Mouse (Mus musculus) G1E-ER4 (cell line): ENCODE measurements around the gene Krt78. TPM values are rescaled to one million over a fixed set of nuclear protein-coding genes. Genes with fewer than 3 reads are reported as not detected.

Experiments
- GATA1 ChIP-seq: IDR thresholded peaks from one replicate; pipeline ENCODE4 v1.8.0; 2012; ENCODE audit warnings: low read length, inconsistent platforms
- polyA plus RNA-seq: library from polyadenylated mRNA; stranded (reverse); fragments of >175 nt; gene quantifications from 2 replicates; pipeline ENCODE4 v1.2.3, GENCODE M21; 2012

Gene Krt78
- polyA plus RNA-seq, 1 experiment, result not detected

DNA sequence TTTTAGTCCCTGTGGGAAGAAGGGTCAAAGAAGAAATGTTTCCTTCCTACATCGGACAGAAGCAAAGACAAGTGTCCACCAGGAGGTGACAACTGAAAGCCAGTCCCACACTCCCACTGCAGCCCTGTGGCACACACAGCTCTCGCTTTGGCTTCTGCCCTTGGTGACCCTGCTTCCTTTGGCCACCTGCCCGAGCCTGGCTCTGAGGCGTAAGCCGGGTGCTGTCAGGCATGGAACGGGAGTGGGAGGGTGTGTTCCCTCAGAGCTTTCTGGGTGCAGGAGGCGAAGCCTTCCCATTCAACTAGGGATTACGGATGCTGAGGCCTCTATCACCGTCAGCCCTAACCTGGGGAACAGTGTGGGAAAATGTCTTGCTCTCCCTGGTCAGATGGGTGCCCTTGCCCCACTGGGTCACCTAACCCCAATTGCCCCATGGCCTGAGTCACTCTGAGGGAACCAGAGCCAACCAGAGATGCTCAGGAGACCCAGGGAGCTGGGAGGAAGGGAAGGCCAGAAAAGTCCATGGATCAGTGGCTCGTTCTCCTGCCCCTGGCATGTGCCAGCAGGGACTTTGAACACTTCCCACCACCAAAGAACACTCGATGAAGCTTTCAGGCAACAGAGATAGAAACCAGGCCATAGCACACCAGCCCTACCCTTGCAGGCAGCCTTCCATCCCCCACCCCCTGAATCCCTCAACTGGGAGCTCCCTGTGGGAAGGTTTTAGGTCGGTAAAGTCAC is 26.6 kb downstream of the Krt78 start:
- TF ChIP-seq GATA1, result no peak

- TF ChIP-seq GATA1, result no peak
Observed at GRCm38 (mm10) chr15:101925041-101925440, 29.0 kb downstream of the Krt78 start.

DNA sequence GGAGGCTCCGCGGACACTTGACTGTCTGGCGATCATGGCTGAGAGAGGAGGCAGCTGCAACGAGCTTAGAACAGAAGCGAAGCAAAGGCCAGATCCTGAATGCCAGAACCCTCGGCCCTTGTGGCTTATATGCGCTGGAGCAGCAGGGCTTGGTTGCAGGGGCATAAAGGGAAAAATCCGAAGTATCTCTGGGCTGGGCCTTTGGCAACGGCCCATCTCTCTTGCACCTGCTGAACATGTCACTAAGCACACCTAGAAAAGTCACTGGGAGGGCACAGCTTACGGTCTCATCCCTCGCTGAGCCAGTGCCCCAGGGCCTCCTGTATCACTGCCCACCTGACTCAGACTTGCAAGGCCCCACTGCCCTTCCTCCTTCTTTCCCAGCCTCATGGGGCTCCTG is 29.5 kb downstream of the Krt78 start, which contains the start of gene Krt4:
Gene Krt4, minus strand, starts transcription at position 101 of the 400 bp plus-strand sequence.
- TF ChIP-seq GATA1, result no peak

DNA sequence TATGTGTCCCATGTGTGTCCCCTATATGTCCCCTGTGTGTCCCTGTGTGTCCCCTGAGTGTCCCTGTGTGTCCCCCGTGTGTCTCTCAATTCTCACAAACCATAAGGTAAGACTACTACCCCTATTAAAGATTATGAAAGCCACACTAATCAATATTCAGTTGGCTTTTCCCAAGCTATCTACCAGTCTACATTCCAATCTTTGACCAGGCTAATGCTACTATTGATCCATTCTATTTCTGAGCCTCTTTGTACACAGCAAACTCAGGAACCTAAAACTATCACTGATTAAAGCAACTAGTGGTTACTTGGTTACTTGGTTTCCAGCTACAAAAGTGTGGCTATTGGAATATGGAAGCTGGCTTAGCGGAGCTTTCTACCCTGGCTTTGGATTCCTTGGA is 31.8 kb downstream of the Krt78 start:
- no peak for TF ChIP-seq GATA1

- no peak for TF ChIP-seq GATA1
Observed at GRCm38 (mm10) chr15:101916072-101916471, 38.0 kb downstream of the Krt78 start.

- TF ChIP-seq GATA1, result no peak
Observed at GRCm38 (mm10) chr15:101904849-101905248, 49.2 kb downstream of the Krt78 start.

DNA sequence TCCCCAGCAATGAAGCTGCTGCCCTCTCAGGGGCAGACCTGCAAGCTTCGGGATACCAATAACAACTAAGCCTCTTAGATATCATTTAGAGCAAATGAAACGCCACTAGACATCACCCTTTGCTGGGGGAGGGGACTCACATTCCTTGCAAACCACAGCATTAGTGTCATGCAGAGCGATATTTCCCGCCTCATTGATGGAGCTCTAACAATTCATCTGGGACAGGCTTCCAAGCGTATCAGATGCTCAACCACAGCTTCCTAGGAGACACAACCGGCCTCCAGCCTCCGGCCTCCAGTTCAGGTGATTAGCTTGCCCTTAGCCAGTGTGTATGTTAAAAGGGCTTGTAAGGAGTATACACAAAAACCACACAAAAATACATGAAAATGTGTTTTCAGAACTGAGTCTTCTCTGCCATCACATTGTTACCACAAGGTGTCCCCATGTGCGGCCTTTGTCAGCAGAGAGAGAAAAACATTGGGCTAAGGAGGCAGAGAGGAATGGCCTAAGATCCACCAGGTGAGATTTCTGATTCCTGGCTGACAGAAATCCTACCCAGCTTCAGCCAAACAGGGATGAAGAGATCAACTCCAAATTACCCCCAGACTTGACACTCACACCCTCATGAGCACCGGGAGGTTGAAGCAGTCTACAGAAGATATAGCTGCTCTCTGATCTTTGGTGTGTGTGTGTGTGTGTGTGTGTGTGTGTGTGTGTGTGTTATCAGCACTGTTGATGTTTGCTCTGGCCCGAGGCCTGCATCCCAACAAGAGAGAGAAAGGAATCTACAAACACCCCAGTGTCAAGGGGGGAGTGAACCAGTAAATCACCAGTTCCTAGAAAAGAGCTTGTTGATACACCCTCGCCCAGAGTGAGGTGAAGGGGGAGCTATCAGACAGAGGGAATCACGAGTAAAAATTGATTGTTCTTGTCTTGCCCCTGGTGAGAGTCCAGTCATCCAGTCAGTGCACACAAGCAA is 51.6 kb downstream of the Krt78 start:
- TF ChIP-seq GATA1, result no peak

Other genes starting within 250 kb of the Krt78 start
- not detected in 2 replicates for gene Krt5, start 241.4 kb downstream of the Krt78 start, polyA plus RNA-seq
- not detected in 2 replicates for gene Krt71, start 211.2 kb downstream of the Krt78 start, polyA plus RNA-seq
- not detected in 2 replicates for gene Krt72, start 167.8 kb downstream of the Krt78 start, polyA plus RNA-seq
- not detected in 2 replicates for gene Krt73, start 151.9 kb downstream of the Krt78 start, polyA plus RNA-seq
- not detected in 2 replicates for gene Krt2, start 136.1 kb downstream of the Krt78 start, polyA plus RNA-seq
- gene Krt1, start 103.5 kb downstream of the Krt78 start, polyA plus RNA-seq, result not detected in 2 replicates
- not detected in 2 replicates for gene Krt77, start 84.6 kb downstream of the Krt78 start, polyA plus RNA-seq
- not detected in 2 replicates for gene Krt76, start 61.4 kb downstream of the Krt78 start, polyA plus RNA-seq
- not detected in 2 replicates for gene Krt4, start 29.6 kb downstream of the Krt78 start, polyA plus RNA-seq
- not detected in 2 replicates for gene Krt79, start 14.0 kb downstream of the Krt78 start, polyA plus RNA-seq
- gene Krt8, start 50.2 kb upstream of the Krt78 start, polyA plus RNA-seq, result not detected in 2 replicates
- gene Krt18, start 73.9 kb upstream of the Krt78 start, polyA plus RNA-seq, result not detected in 2 replicates
- gene Eif4b, start 119.5 kb upstream of the Krt78 start, polyA plus RNA-seq, result 375 and 424 TPM in 2 replicates
- gene Tns2, start 146.1 kb upstream of the Krt78 start, polyA plus RNA-seq, result 0.27 and 0.48 TPM in 2 replicates
- gene Spryd3, start 181.9 kb upstream of the Krt78 start, polyA plus RNA-seq, result 17.4 and 17.7 TPM in 2 replicates
- gene Igfbp6, start 190.1 kb upstream of the Krt78 start, polyA plus RNA-seq, result 0.16 and 0.45 TPM in 2 replicates
- gene Soat2, start 196.2 kb upstream of the Krt78 start, polyA plus RNA-seq, result 5.5 and 5.9 TPM in 2 replicates
- gene Zfp740, start 249.0 kb upstream of the Krt78 start, polyA plus RNA-seq, result 14.6 and 16.0 TPM in 2 replicates